Mouse (Mus musculus) hindbrain, postnatal 0 days (tissue): ENCODE data around the gene Trpm3. TPM values are rescaled to one million over a fixed set of nuclear protein-coding genes. Genes with fewer than 3 reads are reported as not detected.

ENCODE experiments used
- ATAC-seq: fragments of 200-750 bp; cut with Nextera tagmentation; 2 replicates; pipeline ENCODE4 v1.8.0; 2017; ENCODE audit warnings: mild to moderate bottlenecking, moderate TSS enrichment, moderate library complexity
- DNase-seq: peaks from one replicate; pipeline ENCODE4 v3.0.0-alpha.2; 2015; ENCODE audit warnings: low spot score
- H3K27ac ChIP-seq: fragments of 300-500 bp; sonication (generic); 2 replicates; pipeline ENCODE4 v1.5.1; 2014; ENCODE audit warnings: mild to moderate bottlenecking
- H3K27me3 ChIP-seq: fragments of 300-500 bp; sonication (generic); 2 replicates; pipeline ENCODE4 v1.6.1; 2014; ENCODE audit warnings: low read length, mixed read lengths; ENCODE audit not compliant: insufficient read depth
- H3K36me3 ChIP-seq: fragments of 300-500 bp; sonication (generic); 2 replicates; pipeline ENCODE4 v1.6.1; 2014; ENCODE audit warnings: low read length, mixed read lengths; ENCODE audit not compliant: insufficient read depth
- H3K4me1 ChIP-seq: fragments of 300-500 bp; sonication (generic); 2 replicates; pipeline ENCODE4 v1.6.1; 2014; ENCODE audit warnings: antibody characterized with exemption, low read length, mixed read lengths; ENCODE audit not compliant: insufficient read depth
- H3K4me2 ChIP-seq: fragments of 300-500 bp; sonication (generic); 2 replicates; pipeline ENCODE4 v1.6.1; 2014; ENCODE audit warnings: low read depth, mild to moderate bottlenecking, low read length, moderate library complexity, mixed read lengths
- H3K4me3 ChIP-seq: fragments of 300-500 bp; sonication (generic); 2 replicates; pipeline ENCODE4 v1.5.1; 2014; ENCODE audit warnings: low read length
- H3K9ac ChIP-seq: fragments of 300-500 bp; sonication (generic); replicated peaks from 2 replicates; pipeline ENCODE4 v1.6.1; 2014; ENCODE audit warnings: mild to moderate bottlenecking, low read length, moderate library complexity, mixed read lengths
- H3K9me3 ChIP-seq: fragments of 300-500 bp; sonication (generic); 2 replicates; pipeline ENCODE4 v1.6.1; 2016; ENCODE audit warnings: low read length, mixed read lengths
- CTCF ChIP-seq: IDR thresholded peaks from 2 replicates; pipeline ENCODE4 v1.5.1; 2016; ENCODE audit warnings: antibody characterized with exemption, control low read depth, low read depth
- WGBS: fragments of 180-500 bp; shearing (Covaris S2); extraction: QIAGEN DNeasy Blood & Tissue Kit; methylation state at CpG from one replicate; pipeline ENCODE4 v1.1.7; 2014; 5-methylcytosine and 5-hydroxymethylcytosine counted together
- polyA plus RNA-seq: library from polyadenylated mRNA; unstranded; fragments of >200 nt; fragmentation: Nextera tagmentation; extraction: Ambion mirVana; gene quantifications from 2 replicates; pipeline ENCODE4 v1.2.1, GENCODE M21; 2015
- total RNA-seq: library from RNA; depleted of rRNA; stranded (reverse); fragments of >200 nt; gene quantifications from 2 replicates; pipeline ENCODE4 v1.2.3, GENCODE M21; 2014

Trpm3 gene
- total and polyA plus RNA-seq, 2 experiments from 2014 or later: 44.1 to 63.5 TPM

DNA sequence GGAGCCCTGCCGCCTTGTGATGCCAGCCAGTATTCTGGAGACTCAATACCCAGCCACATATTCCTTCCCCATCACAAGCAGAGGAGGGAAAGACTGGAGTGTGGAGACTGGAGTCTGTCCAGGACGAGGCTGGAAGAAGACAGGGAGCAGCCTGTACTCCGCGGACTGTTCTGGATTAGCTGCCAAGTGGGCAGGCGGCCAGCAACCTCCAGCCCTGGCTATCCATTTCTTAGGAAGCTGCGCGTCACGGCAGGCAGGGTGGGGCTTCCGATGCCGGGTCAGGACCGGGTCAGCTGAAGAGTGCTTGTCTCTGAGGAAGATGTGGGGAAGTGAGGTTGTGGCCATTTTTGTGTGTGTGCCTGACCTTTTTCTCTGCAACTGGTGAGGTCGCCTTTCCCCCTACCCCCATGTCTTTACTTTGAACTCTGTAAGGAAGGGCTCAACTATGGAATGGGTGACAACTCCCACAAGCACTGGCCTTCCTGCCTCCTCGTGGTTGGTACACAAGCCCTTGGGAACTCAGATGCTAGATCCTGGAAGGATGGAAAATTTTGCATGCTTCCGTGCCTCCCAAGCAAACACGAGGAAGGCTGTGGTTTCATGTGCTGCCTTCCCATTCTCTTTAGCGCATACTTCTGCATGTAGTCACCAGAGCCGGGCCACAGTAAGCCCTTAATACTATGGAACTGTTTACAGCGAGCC lies 777.9 kb downstream of the Trpm3 start:
- 38% methylated on average over 18 of the region's 18 CpGs for WGBS
- no peaks in the 10 kb centered on the region for H3K27me3 ChIP-seq
- H3K9me3 ChIP-seq: no peaks in the 10 kb centered on the region
- H3K9ac ChIP-seq: peak overlapping the region; percentile 15; the same call in 1 of the 2 replicates
- H3K4me3 ChIP-seq: no peak overlapping the region
- DNase-seq (peak; percentile 93), ATAC-seq (peak; percentile 95)
- TF ChIP-seq CTCF: peak; percentile 22; the same call in 1 of the 2 replicates
- peak overlapping the region; percentile 80 for H3K27ac ChIP-seq
- H3K4me1 ChIP-seq: no peaks in the 10 kb centered on the region
- H3K4me2 ChIP-seq: peak overlapping the region; percentile 51
- H3K36me3 ChIP-seq: no peaks in the 10 kb centered on the region

DNA sequence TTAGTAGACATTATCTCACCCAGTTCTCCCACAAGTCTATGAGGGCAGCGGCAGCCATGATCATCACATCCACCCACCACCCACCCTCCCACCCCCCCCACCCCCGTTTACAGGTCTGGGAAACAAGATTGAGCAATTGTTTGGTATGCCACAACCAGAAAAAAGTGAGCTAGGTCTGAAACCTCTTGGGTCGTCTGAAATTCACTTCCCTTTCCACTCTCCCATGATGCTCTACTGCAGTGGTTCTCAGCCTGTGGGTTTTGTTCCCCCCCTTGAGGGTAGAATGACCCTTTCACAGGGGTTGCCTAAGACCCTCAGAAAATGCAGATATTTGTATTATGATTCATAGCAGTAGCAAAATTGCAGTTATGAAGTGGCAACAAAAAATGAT lies 778.5 kb downstream of the Trpm3 start:
- WGBS: 69% methylated on average over 3 of the region's 3 CpGs
- Histone ChIP-seq H3K4me1 (no peaks in the 10 kb centered on the region), H3K4me2 (no peak overlapping the region), H3K9ac (no peak overlapping the region), H3K9me3 (no peaks in the 10 kb centered on the region), H3K27me3 (no peaks in the 10 kb centered on the region), H3K27ac (0 out of 2 replicates have a peak overlapping the region, but pooled peaks have one; percentile 70), H3K4me3 (no peak overlapping the region), H3K36me3 (no peaks in the 10 kb centered on the region)
- no peak for ATAC-seq
- TF ChIP-seq CTCF: no peak
- no peak for DNase-seq

- no peak overlapping the region for H3K4me3 ChIP-seq
- 53% methylated on average over 5 of the region's 5 CpGs for WGBS
- no peaks in the 10 kb centered on the region for H3K36me3 ChIP-seq
- H3K4me2 ChIP-seq: no peak overlapping the region
- no peak for TF ChIP-seq CTCF
- no peak overlapping the region for H3K9ac ChIP-seq
- H3K27me3 ChIP-seq: no peaks in the 10 kb centered on the region
- H3K4me1 ChIP-seq: no peaks in the 10 kb centered on the region
- DNase-seq (no peak), ATAC-seq (no peak)
- H3K9me3 ChIP-seq: no peaks in the 10 kb centered on the region
- H3K27ac ChIP-seq: no peak overlapping the region
Observed at GRCm38 (mm10) chr19:22920949-22921348, 782.1 kb downstream of the Trpm3 start.

- Histone ChIP-seq H3K36me3 (no peaks in the 10 kb centered on the region), H3K4me2 (no peak overlapping the region), H3K4me3 (no peak overlapping the region), H3K9ac (no peak overlapping the region), H3K27me3 (no peaks in the 10 kb centered on the region), H3K27ac (no peak overlapping the region), H3K9me3 (no peaks in the 10 kb centered on the region), H3K4me1 (no peaks in the 10 kb centered on the region)
- TF ChIP-seq CTCF: no peak
- WGBS: 93% methylated on average over 18 of the region's 18 CpGs
- ATAC-seq (no peak), DNase-seq (no peak)
Observed at GRCm38 (mm10) chr19:22922871-22923670, 784.2 kb downstream of the Trpm3 start.

DNA sequence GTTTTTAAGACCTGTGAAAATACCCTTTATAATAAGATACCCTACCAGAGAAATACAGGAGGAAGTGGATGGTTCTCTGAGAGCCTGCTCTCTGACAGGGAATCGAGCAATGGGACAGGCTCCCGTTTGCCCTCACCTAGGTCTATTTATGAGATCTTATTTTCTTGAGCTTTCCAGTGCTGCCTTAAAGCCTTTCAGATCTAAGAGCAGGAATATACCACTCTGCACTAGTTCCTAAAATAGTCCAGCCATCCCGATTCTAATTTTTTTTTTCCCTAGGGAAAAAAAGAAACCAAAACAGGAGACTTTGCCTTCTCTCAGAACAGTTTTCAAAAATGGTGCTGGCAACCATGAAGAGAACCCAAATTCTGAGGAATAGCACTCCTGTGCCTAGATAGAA lies 786.4 kb downstream of the Trpm3 start:
- Histone ChIP-seq H3K4me2 (no peak overlapping the region), H3K27me3 (no peaks in the 10 kb centered on the region), H3K36me3 (no peaks in the 10 kb centered on the region), H3K9ac (no peak overlapping the region), H3K9me3 (no peaks in the 10 kb centered on the region), H3K4me1 (0 out of 2 replicates have a peak, but pooled peaks cover 5% of the 10 kb centered on the region), H3K4me3 (no peak overlapping the region), H3K27ac (no peak overlapping the region)
- TF ChIP-seq CTCF: no peak
- 81% methylated on average over 3 of the region's 3 CpGs for WGBS
- ATAC-seq (no peak), DNase-seq (no peak)

DNA sequence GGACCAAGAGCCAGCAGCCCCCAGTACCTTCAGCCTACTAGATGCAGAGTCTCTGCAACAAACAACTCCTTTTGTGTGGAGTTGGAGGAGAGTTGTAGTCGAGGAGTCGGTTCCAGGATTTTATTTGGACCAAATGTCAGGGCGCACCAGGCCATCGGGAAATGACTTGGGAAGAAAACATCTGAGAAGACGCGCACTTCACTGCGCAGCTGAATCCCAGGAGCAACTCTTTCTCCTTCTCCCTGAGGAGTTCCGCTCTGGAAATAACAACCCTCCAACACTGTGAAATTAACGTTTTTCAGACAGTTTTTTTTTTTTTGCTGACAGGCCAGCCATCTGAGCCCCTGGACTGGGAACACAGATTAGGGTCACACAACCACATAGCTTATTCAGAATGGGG lies 787.9 kb downstream of the Trpm3 start:
- H3K9ac ChIP-seq: no peak overlapping the region
- no peak overlapping the region for H3K4me3 ChIP-seq
- no peak overlapping the region for H3K27ac ChIP-seq
- no peak for DNase-seq
- no peak for ATAC-seq
- no peaks in the 10 kb centered on the region for H3K9me3 ChIP-seq
- TF ChIP-seq CTCF: no peak
- H3K36me3 ChIP-seq: no peaks in the 10 kb centered on the region
- WGBS: 70% methylated on average over 9 of the region's 9 CpGs
- no peak overlapping the region for H3K4me2 ChIP-seq
- 0 out of 2 replicates have a peak, but pooled peaks cover 7% of the 10 kb centered on the region for H3K4me1 ChIP-seq
- H3K27me3 ChIP-seq: no peaks in the 10 kb centered on the region
